Mouse (Mus musculus): ENCODE measurements at regions not wholly inside any gene's neighbourhood (a gene's known extent, or its start where the extent isn't known, plus 50 kb on each side); places are given as distances from the start of the nearest gene placed in this dataset.

DNA sequence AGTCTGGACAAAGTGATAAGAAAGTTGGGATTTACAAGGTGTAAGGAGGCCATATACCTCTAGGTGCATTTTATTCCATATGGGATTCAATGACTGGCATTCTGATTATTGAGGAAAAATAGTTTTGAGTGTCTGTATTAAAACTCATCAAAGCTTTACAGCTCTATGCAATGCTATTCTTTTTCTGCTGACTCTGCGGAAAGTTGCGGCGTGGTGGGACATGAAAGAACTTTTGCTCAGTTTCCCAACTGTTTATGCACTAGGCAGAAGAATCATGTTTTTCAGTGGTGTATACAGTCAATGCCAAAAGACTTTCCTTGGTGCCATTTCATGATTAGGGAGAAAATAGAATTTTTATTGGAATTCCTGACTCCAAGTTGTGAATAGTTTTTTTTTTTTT, 55.4 kb upstream of the Frg1 start:
- TF ChIP-seq CTCF (IDR thresholded peaks at IDR 0.05; ENCODE audit: low read depth) (no peak), EP300 (IDR thresholded peaks at IDR 0.05; ENCODE audit: low read depth) (no peak)

All from heart, postnatal 0 days (tissue).